23 mouse cellular contexts compared by ENCODE assay signal in genomic region chr14:109708733-109709132, GRCm38 (mm10).
DNase-seq lines count a peak whose midpoint lies in the region; ATAC-seq lines count a peak whose summit lies in the region.
"Had no signal": no experiment of that assay in that cellular context is flagged by ENCODE, and none has a peak within 500 bp of the region (broad histone marks: within the 10 kb centered on the region; RNA-seq: fewer than 3 reads in every experiment).

No protein-coding gene starts in this region.

- WGBS in forebrain, embryonic 15.5 days = 49% methylated on average over 3 of the region's 3 CpGs
- 87% methylated on average over 3 of the region's 3 CpGs for WGBS in heart, embryonic 10.5 days
- 76% methylated on average over 3 of the region's 3 CpGs for WGBS in liver, embryonic 12.5 days (ENCODE audit: insufficient replicate concordance)

- H3K27me3 ChIP-seq in forebrain, embryonic 15.5 days = no peaks in the 10 kb centered on the region
- H3K27me3 ChIP-seq in heart, embryonic 10.5 days (ENCODE audit: insufficient read depth, poor library complexity, severe bottlenecking) = no peaks in the 10 kb centered on the region
- H3K27me3 ChIP-seq in liver, embryonic 12.5 days (replicated peaks) = no peaks in the 10 kb centered on the region
- H3K27me3 ChIP-seq: embryonic facial prominence, embryonic 15.5 days; heart, embryonic 12.5 days; intestine, embryonic 15.5 days had no signal

- H3K27ac ChIP-seq in forebrain, embryonic 15.5 days (replicated peaks) = no peak overlapping the region
- H3K27ac ChIP-seq in heart, embryonic 10.5 days = no peak overlapping the region
- H3K27ac ChIP-seq in liver, embryonic 12.5 days = no peak overlapping the region
- H3K27ac ChIP-seq: embryonic facial prominence, embryonic 15.5 days; heart, adult 2 months; hindbrain, embryonic 10.5 days; hindbrain, embryonic 14.5 days; intestine, embryonic 15.5 days had no signal

- H3K4me2 ChIP-seq in forebrain, embryonic 15.5 days (replicated peaks) = no peak overlapping the region
- no peak overlapping the region for H3K4me2 ChIP-seq in liver, embryonic 12.5 days
- H3K4me2 ChIP-seq: embryonic facial prominence, embryonic 15.5 days; heart, embryonic 12.5 days; hindbrain, embryonic 14.5 days; intestine, embryonic 15.5 days had no signal

- no peak overlapping the region for H3K4me3 ChIP-seq in forebrain, embryonic 15.5 days
- no peak overlapping the region for H3K4me3 ChIP-seq in heart, embryonic 10.5 days
- H3K4me3 ChIP-seq in liver, embryonic 12.5 days = no peak overlapping the region
- H3K4me3 ChIP-seq: embryonic facial prominence, embryonic 15.5 days; erythroblast, embryonic 14.5 days; heart, adult 2 months; heart, embryonic 12.5 days; hindbrain, embryonic 10.5 days; intestine, embryonic 15.5 days had no signal

- H3K9ac ChIP-seq in forebrain, embryonic 15.5 days (replicated peaks) = no peak overlapping the region
- H3K9ac ChIP-seq in liver, embryonic 12.5 days = no peak overlapping the region
- H3K9ac ChIP-seq: embryonic facial prominence, embryonic 15.5 days; heart, embryonic 12.5 days; hindbrain, embryonic 14.5 days; intestine, embryonic 15.5 days had no signal

- H3K4me1 ChIP-seq in forebrain, embryonic 15.5 days = no peaks in the 10 kb centered on the region
- no peaks in the 10 kb centered on the region for H3K4me1 ChIP-seq in heart, embryonic 10.5 days
- H3K4me1 ChIP-seq in liver, embryonic 12.5 days = no peaks in the 10 kb centered on the region
- H3K4me1 ChIP-seq: embryonic facial prominence, embryonic 15.5 days; heart, embryonic 12.5 days; hindbrain, embryonic 10.5 days; intestine, embryonic 15.5 days had no signal

- H3K36me3 ChIP-seq in forebrain, embryonic 15.5 days = no peaks in the 10 kb centered on the region
- no peaks in the 10 kb centered on the region for H3K36me3 ChIP-seq in heart, embryonic 10.5 days
- H3K36me3 ChIP-seq in liver, embryonic 12.5 days = no peaks in the 10 kb centered on the region
- H3K36me3 ChIP-seq: embryonic facial prominence, embryonic 15.5 days; G1E; heart, embryonic 12.5 days; hindbrain, embryonic 10.5 days; intestine, embryonic 15.5 days had no signal

- no peaks in the 10 kb centered on the region for H3K9me3 ChIP-seq in forebrain, embryonic 15.5 days
- H3K9me3 ChIP-seq in heart, embryonic 10.5 days = no peaks in the 10 kb centered on the region
- H3K9me3 ChIP-seq in liver, embryonic 12.5 days (replicated peaks) = no peaks in the 10 kb centered on the region
- H3K9me3 ChIP-seq: embryonic facial prominence, embryonic 15.5 days; heart, embryonic 12.5 days; hindbrain, embryonic 10.5 days; intestine, embryonic 15.5 days had no signal

- peak; percentile 5 for DNase-seq in cerebellum, adult 9-10 months
- DNase-seq in cerebellum, postnatal 25 days = no peak
- DNase-seq in layer of hippocampus, adult 9-10 months (ENCODE audit: low spot score) = peak; percentile 5
- DNase-seq in layer of hippocampus, postnatal 25 days (ENCODE audit: extremely low spot score in 1 of 2, low spot score in 1 of 2) = no peak
- DNase-seq in heart, embryonic 10.5 days (ENCODE audit: low spot score) = no peak
- DNase-seq: adrenal gland, adult 8-10 months; adrenal gland, postnatal 36 days; B cell, adult 2 months; cerebellum, adult 18-20 months; cerebellum, postnatal 10 days; embryo, embryonic 11 days; gastrocnemius, postnatal 10 days; heart, adult 2 months had no signal

- ATAC-seq in forebrain, embryonic 15.5 days (replicated peaks) = peak; percentile 94
- no peak for ATAC-seq in liver, embryonic 12.5 days
- ATAC-seq: CD4-positive, CD25-positive, alpha-beta regulatory T cell, adult 4 months; intestine, embryonic 15.5 days had no signal

Comparison
In these comparisons a context has a peak if more than half of its experiments do, and no peak if none do; other contexts are left out.
1. DNase-seq: peak in cerebellum, adult 9-10 months (single experiment) and layer of hippocampus, adult 9-10 months (single experiment); none in cerebellum, postnatal 25 days (0 of 2), layer of hippocampus, postnatal 25 days (0 of 2) and heart, embryonic 10.5 days (single experiment).